Mouse (Mus musculus): ENCODE data around the gene Olfr921.

DNA sequence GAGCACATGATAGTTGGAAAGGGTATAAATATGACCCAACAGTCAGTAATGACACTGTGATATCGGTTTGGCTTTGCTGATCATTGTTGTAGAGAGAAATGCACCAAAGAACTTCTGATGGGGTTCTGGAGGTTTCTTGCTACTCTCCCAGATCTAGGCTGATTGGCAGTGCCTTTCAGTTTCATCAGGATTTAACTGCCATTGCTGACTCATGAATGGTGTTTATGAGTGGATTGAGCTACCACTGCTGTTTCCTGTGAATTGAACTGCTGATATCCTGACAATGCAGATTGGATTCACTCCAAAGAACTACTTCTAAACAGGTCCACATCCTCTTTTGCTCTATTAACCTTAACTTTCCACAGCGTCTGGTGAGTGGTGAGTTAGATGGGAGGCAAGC lies 19.8 kb downstream of the Olfr921 start:
- TF ChIP-seq CTCF (IDR thresholded peaks at IDR 0.05; ENCODE audit: control insufficient read depth, insufficient read depth, insufficient read length) (no peak), CEBPB (IDR thresholded peaks at IDR 0.05; ENCODE audit: low read depth) (no peak), MYOD1 (IDR thresholded peaks at IDR 0.05; ENCODE audit: control insufficient read depth, insufficient read length, low read depth) (no peak)

All from C2C12 (cell line).